In the genomic region with DNA sequence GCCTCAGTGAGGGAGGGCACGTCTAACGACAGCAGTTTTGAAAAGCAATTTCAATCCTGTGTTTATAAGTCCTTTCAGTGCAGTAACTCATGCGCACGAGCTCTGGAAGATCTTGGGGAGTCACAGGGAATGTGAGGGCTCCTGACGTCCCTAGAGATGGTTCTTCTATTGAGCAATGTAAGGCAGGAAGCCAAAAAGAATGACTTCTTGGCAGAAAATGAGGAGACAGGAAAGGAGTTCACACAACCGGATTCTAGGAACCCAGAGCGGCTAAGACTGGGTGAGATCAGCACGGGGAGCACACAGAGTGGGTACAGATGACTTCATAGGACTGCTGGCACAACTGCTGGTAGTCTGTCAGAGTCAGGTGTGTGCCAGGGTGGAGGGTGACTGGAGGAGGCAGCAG, we compare ENCODE assay signal across 10 mouse cellular contexts. TPM values are rescaled to one million over a fixed set of nuclear protein-coding genes. Genes with fewer than 3 reads are reported as not detected.
DNase-seq lines count a peak whose midpoint lies in the region; ATAC-seq and TF ChIP-seq lines count a peak whose summit lies in the region.
"Had no signal": no experiment of that assay in that cellular context is flagged by ENCODE, and none has a peak within 500 bp of the region (broad histone marks: within the 10 kb centered on the region; RNA-seq: fewer than 3 reads in every experiment).

No protein-coding gene starts in this region.

- H3K36me3 ChIP-seq in heart, adult 2 months (ENCODE audit: control insufficient read depth, insufficient read depth, low read length) = no peaks in the 10 kb centered on the region
- no peaks in the 10 kb centered on the region for H3K36me3 ChIP-seq in heart, embryonic 11.5 days (ENCODE audit: control insufficient read depth, insufficient read depth, low read length)
- no peaks in the 10 kb centered on the region for H3K36me3 ChIP-seq in heart, postnatal 0 days (replicated peaks; ENCODE audit: control insufficient read depth, insufficient read depth, low read length)
- H3K36me3 ChIP-seq in intestine, postnatal 0 days (ENCODE audit: control insufficient read depth, insufficient read depth) = no peaks in the 10 kb centered on the region
- H3K36me3 ChIP-seq: neural tube, embryonic 13.5 days had no signal

- no peak for TF ChIP-seq CTCF in heart, adult 2 months (IDR thresholded peaks at IDR 0.05)
- no peak for TF ChIP-seq CTCF in heart, postnatal 0 days (IDR thresholded peaks at IDR 0.05; ENCODE audit: low read depth)
- no peak for TF ChIP-seq CTCF in intestine, postnatal 0 days (IDR thresholded peaks at IDR 0.05; ENCODE audit: low read depth)

- no peak for TF ChIP-seq EP300 in heart, adult 2 months (IDR thresholded peaks at IDR 0.05; ENCODE audit: insufficient read depth, low read depth, low read length)
- TF ChIP-seq EP300 in heart, postnatal 0 days (IDR thresholded peaks at IDR 0.05; ENCODE audit: low read depth) = no peak

- intact Hi-C loops in heart, adult 2 months (cut with DNase I) = loop anchor here (2.0 kb wide), 1 partner anchor 24 kb away; the partner anchor contains the start of gene Ankrd33b

- no peak overlapping the region for H3K4me3 ChIP-seq in heart, adult 2 months
- H3K4me3 ChIP-seq in heart, embryonic 11.5 days (ENCODE audit: low read depth, low read length) = no peak overlapping the region
- H3K4me3 ChIP-seq in heart, postnatal 0 days (ENCODE audit: low read depth, low read length) = no peak overlapping the region
- no peak overlapping the region for H3K4me3 ChIP-seq in intestine, postnatal 0 days (ENCODE audit: low read depth, low read length)
- H3K4me3 ChIP-seq: neural tube, embryonic 13.5 days had no signal

- H3K4me2 ChIP-seq in heart, embryonic 11.5 days = no peak overlapping the region
- no peak overlapping the region for H3K4me2 ChIP-seq in heart, postnatal 0 days (ENCODE audit: low read depth, low read length)
- H3K4me2 ChIP-seq in intestine, postnatal 0 days (replicated peaks; ENCODE audit: low read depth) = no peak overlapping the region
- H3K4me2 ChIP-seq: neural tube, embryonic 13.5 days had no signal

- no peaks in the 10 kb centered on the region for H3K9me3 ChIP-seq in heart, embryonic 11.5 days (replicated peaks; ENCODE audit: control insufficient read depth, low read length)
- H3K9me3 ChIP-seq in heart, postnatal 0 days (replicated peaks; ENCODE audit: control insufficient read depth, low read length) = no peaks in the 10 kb centered on the region
- H3K9me3 ChIP-seq in intestine, postnatal 0 days (ENCODE audit: control insufficient read depth) = no peaks in the 10 kb centered on the region
- H3K9me3 ChIP-seq: neural tube, embryonic 13.5 days had no signal

- H3K27me3 ChIP-seq in heart, adult 2 months (ENCODE audit: control insufficient read depth, insufficient read depth, low read length) = no peaks in the 10 kb centered on the region
- H3K27me3 ChIP-seq in heart, embryonic 11.5 days (ENCODE audit: control insufficient read depth, insufficient read depth, low read length) = no peaks in the 10 kb centered on the region
- H3K27me3 ChIP-seq in heart, postnatal 0 days (ENCODE audit: control insufficient read depth, insufficient read depth, low read length) = no peaks in the 10 kb centered on the region
- H3K27me3 ChIP-seq in intestine, postnatal 0 days (replicated peaks; ENCODE audit: control insufficient read depth, insufficient read depth, low read length) = no peaks in the 10 kb centered on the region
- H3K27me3 ChIP-seq: neural tube, embryonic 13.5 days had no signal

- no peak for ATAC-seq in heart, embryonic 11.5 days (replicated peaks; ENCODE audit: insufficient number of reproducible peaks, low FRiP score, low TSS enrichment)
- peak; percentile 37 for ATAC-seq in heart, postnatal 0 days (ENCODE audit: insufficient read depth, low read depth)
- ATAC-seq in intestine, postnatal 0 days = no peak

- peak overlapping the region; percentile 2; the same call in 1 of the 2 replicates for H3K9ac ChIP-seq in heart, adult 2 months (ENCODE audit: low read depth, low read length)
- H3K9ac ChIP-seq in heart, embryonic 11.5 days (ENCODE audit: low read depth, low read length) = no peak overlapping the region
- H3K9ac ChIP-seq in heart, postnatal 0 days (replicated peaks; ENCODE audit: low read depth, low read length) = no peak overlapping the region
- no peak overlapping the region for H3K9ac ChIP-seq in intestine, postnatal 0 days (ENCODE audit: low read depth, low read length)
- H3K9ac ChIP-seq: liver, embryonic 14.5 days; neural tube, embryonic 13.5 days had no signal

- DNase-seq in heart, adult 2 months = peak; percentile 52 to 59
- peak; percentile 65 for DNase-seq in NIH3T3 (ENCODE audit: low read depth)
- DNase-seq in heart, postnatal 0 days (ENCODE audit: low spot score) = peak; percentile 44
- peak; percentile 72 for DNase-seq in lung, postnatal 10 days
- no peak for DNase-seq in right cerebral cortex, postnatal 36 days (ENCODE audit: low spot score in 2 of 2)
- no peak for DNase-seq in layer of hippocampus, adult 18-20 months (ENCODE audit: low spot score in 2 of 2)

- WGBS in heart, adult 2 months = 13% methylated on average over 8 of the region's 8 CpGs
- WGBS in heart, embryonic 11.5 days (ENCODE audit: insufficient replicate concordance) = 57% methylated on average over 8 of the region's 8 CpGs
- 47% methylated on average over 8 of the region's 8 CpGs for WGBS in heart, postnatal 0 days
- 49% methylated on average over 8 of the region's 8 CpGs for WGBS in intestine, postnatal 0 days

- peak overlapping the region; percentile 66 for H3K27ac ChIP-seq in heart, adult 2 months
- H3K27ac ChIP-seq in heart, embryonic 11.5 days (ENCODE audit: low read depth, low read length) = no peak overlapping the region
- H3K27ac ChIP-seq in heart, postnatal 0 days (ENCODE audit: low read depth) = no peak overlapping the region; the same call in 1 of the 2 replicates
- no peak overlapping the region for H3K27ac ChIP-seq in intestine, postnatal 0 days (ENCODE audit: low read depth, low read length)
- H3K27ac ChIP-seq: liver, embryonic 14.5 days; neural tube, embryonic 13.5 days had no signal

- H3K79me2 ChIP-seq in heart, adult 2 months (replicated peaks; ENCODE audit: control insufficient read depth, insufficient read depth, low read length) = 0 out of 2 replicates have a peak, but pooled peaks cover 2% of the 10 kb centered on the region

- TF ChIP-seq POLR2A in heart, adult 2 months (IDR thresholded peaks at IDR 0.05; ENCODE audit: insufficient read depth, low read depth, low read length) = no peak

- peaks cover 29% of the 10 kb centered on the region for H3K4me1 ChIP-seq in heart, adult 2 months (ENCODE audit: control insufficient read depth, insufficient read depth, low read length)
- H3K4me1 ChIP-seq in heart, embryonic 11.5 days (ENCODE audit: control insufficient read depth, insufficient read depth, low read length) = peaks cover 7% of the 10 kb centered on the region; the same call in 1 of the 2 replicates
- H3K4me1 ChIP-seq in heart, postnatal 0 days (ENCODE audit: control insufficient read depth, insufficient read depth) = peaks cover 13% of the 10 kb centered on the region
- H3K4me1 ChIP-seq in intestine, postnatal 0 days (replicated peaks; ENCODE audit: control insufficient read depth, insufficient read depth, low read length) = 0 out of 2 replicates have a peak, but pooled peaks cover 2% of the 10 kb centered on the region

RNA-seq across cellular contexts. Expression of gene Ankrd33b, which starts 25.0 kb away (rescaled TPM):
- total RNA-seq in heart, adult 2 months (2021) = 10 to 100 TPM; 28.6 to 32.8 TPM
- polyA plus RNA-seq in heart, adult 2 months (2012; rRNA removed) = 7.8 and 16.5 TPM in 2 replicates
- 2.1 and 2.2 TPM in 2 replicates for polyA plus RNA-seq in heart, embryonic 11.5 days (2014; fragmentation: Nextera tagmentation; extraction: Ambion mirVana)
- 12.9 and 23.3 TPM in 2 replicates for total RNA-seq in heart, postnatal 0 days (2014; rRNA removed; ENCODE audit: low replicate concordance)
- 5.1 and 5.6 TPM in 2 replicates for polyA plus RNA-seq in heart, postnatal 0 days (2015; fragmentation: Nextera tagmentation; extraction: Ambion mirVana)
- 10 to 100 TPM; 61.6 to 66.7 TPM for total RNA-seq in layer of hippocampus, adult 18-20 months (2021)
- polyA plus RNA-seq in intestine, postnatal 0 days (2015; fragmentation: Nextera tagmentation; extraction: Ambion mirVana) = 0.25 and 0.29 TPM in 2 replicates

Comparison
In these comparisons a context has a peak if more than half of its experiments do, and no peak if none do; other contexts are left out.
1. DNase-seq: peak in heart, adult 2 months (2 of 2), NIH3T3 (single experiment), heart, postnatal 0 days (single experiment) and lung, postnatal 10 days (single experiment); none in right cerebral cortex, postnatal 36 days (0 of 2) and layer of hippocampus, adult 18-20 months (0 of 2).